Mouse (Mus musculus) small intestine, adult 2 months (tissue): ENCODE results near the gene Exoc6.

ENCODE experiments used
- CTCF ChIP-seq: fragments of 200-500 bp; IDR thresholded peaks from 2 replicates; pipeline ENCODE4 v1.5.1; 2012; ENCODE audit warnings: low read depth, mild to moderate bottlenecking, control low read depth, inconsistent platforms, low read length, moderate library complexity, mixed read lengths; ENCODE audit not compliant: insufficient replicate concordance, insufficient read length; ENCODE audit errors: extremely low read depth
- POLR2A ChIP-seq: fragments of 200-500 bp; IDR thresholded peaks from 2 replicates; pipeline ENCODE4 v1.6.1; 2012; ENCODE audit warnings: low read depth, mild to moderate bottlenecking, control low read depth, inconsistent platforms, low read length, moderate library complexity

- TF ChIP-seq POLR2A, result no peak
- TF ChIP-seq CTCF, result no peak
These were observed 9.3 kb downstream of the Exoc6 start for GRCm38 (mm10) chr19:37559286-37560079.
